Mouse (Mus musculus) C2C12 (cell line): Measurements from ENCODE around the gene Spata13.

Experiments used
- CEBPB ChIP-seq: IDR thresholded peaks from one replicate; pipeline ENCODE4 v1.6.1; 2011; ENCODE audit warnings: low read depth, mild to moderate bottlenecking, control low read depth, moderate library complexity
- CTCF ChIP-seq: IDR thresholded peaks from one replicate; pipeline ENCODE4 v1.5.1; 2011; ENCODE audit not compliant: control insufficient read depth, insufficient read depth, insufficient read length
- MAX ChIP-seq: IDR thresholded peaks from one replicate; pipeline ENCODE4 v1.6.1; 2011; ENCODE audit warnings: mild to moderate bottlenecking, control low read depth

GRCm38 (mm10) chr14:60765025-60765424 is 131.2 kb downstream of the Spata13 start:
- no peak for TF ChIP-seq CEBPB
- TF ChIP-seq CTCF = no peak
- TF ChIP-seq MAX = no peak
